Mouse (Mus musculus): ENCODE measurements around the gene Tmem59l.

Gene Tmem59l

DNA sequence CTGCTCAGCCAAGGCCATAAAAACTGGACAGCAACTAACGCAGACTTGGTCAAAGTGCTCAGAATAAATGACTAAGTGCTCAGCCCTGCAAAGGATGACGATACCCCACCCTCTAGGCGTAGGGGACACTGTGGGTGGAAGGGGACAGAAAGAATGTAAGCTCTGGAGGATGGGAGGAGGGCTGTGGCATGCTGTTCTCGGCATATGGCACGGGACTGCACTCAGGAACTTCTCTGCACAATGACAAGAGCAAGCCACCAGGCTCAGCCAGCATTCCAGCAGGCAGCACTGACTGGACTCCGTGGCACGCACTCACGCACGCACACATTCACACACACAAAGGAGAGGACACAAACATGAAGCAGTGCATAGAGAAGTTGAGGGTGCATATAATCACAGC is 26.6 kb downstream of the Tmem59l start:
- no peak for DNase-seq (ENCODE audit: low spot score)

- DNase-seq (ENCODE audit: low spot score): no peak
These were observed 27.0 kb downstream of the Tmem59l start for GRCm38 (mm10) chr8:70460199-70460598.

- DNase-seq (ENCODE audit: low spot score): no peak
These were observed 27.5 kb downstream of the Tmem59l start for GRCm38 (mm10) chr8:70459636-70460035.

- no peak for DNase-seq (ENCODE audit: low spot score)
These were observed 28.7 kb downstream of the Tmem59l start for GRCm38 (mm10) chr8:70458462-70458861.

GRCm38 (mm10) chr8:70457882-70458281 is 29.3 kb downstream of the Tmem59l start:
- no peak for DNase-seq (ENCODE audit: low spot score)

DNA sequence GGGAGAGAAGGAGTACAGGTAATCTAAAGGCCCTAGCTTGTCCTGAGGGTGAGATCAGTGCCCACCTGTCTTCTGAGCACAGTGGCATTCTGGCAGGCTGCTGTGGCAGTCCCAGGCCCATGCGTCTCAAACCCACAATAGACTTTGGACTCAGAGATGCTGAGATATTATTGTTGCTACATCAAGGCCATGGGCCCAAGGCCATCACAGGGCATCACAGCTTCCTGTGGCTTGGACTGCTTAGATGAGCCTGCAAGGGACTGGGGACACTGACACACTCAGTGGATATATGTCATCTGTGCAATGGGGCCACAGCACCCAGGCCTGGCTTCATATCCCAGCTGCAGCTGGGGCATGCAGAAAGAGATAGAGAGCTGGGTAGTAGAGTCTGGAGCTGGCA is 30.2 kb downstream of the Tmem59l start:
- no peak for DNase-seq (ENCODE audit: low spot score)

- no peak for DNase-seq (ENCODE audit: low spot score)
These were observed 33.3 kb downstream of the Tmem59l start for GRCm38 (mm10) chr8:70453852-70454251.

- no peak for DNase-seq (ENCODE audit: low spot score)
These were observed 34.8 kb downstream of the Tmem59l start for GRCm38 (mm10) chr8:70452196-70452966.

DNA sequence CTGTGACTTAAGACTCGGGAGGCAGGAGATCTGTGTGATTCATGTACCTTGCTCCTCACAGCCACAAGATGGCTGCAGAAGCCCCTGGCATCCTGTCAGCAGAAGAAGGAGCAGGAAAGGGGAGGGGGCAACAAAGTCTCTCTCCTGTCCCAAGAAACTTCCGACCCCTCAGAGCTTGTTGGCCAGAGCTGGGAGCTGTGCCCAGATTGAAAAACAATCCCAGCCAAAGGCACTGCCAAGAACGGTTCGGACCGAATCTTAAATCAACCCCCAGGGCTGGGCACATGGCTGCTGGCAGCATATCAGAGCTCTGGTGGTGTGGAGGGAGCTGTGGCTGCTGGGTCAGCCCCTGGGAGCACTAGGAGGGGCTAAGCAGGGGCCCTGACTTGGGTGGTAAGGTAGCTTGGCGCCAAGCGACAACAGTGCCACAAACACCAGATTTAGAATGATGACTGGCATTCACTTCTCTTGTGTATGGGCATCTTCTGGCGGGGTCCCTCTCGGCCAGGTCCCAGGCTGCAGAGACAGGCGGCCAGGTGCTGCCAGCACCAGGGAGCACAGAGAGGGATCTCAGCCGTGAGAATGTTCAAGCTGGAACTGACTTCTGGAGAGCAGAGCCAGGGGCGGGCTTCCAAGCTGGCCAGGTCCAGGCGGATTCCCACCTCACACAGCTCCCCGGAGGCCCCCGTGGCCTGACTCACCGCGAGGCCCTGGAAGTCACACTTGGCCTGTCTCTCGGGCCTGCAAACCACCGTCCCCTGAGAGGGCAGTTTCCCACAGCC is 39.3 kb downstream of the Tmem59l start:
- DNase-seq (ENCODE audit: low spot score): peak; percentile 55

DNA sequence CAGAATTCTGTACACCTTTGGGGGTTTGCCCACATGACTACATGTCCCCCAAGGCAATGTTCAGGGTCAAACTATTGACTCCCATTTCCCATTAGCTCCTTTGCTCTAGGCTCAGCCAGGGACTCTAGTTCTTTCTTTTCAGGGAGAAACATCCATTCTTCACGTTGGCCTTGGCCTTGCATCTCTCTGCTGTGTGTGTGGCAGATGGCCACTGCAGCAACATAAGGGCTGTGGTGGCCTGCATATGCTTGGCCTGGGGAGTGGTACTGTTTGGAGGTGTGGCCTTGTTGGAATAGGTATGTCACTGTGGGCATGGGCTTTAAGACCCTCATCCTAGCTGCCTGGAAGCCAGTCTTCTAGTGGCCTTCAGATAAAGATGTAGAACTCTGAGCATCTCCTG is 41.2 kb downstream of the Tmem59l start:
- DNase-seq (ENCODE audit: low spot score): no peak

DNA sequence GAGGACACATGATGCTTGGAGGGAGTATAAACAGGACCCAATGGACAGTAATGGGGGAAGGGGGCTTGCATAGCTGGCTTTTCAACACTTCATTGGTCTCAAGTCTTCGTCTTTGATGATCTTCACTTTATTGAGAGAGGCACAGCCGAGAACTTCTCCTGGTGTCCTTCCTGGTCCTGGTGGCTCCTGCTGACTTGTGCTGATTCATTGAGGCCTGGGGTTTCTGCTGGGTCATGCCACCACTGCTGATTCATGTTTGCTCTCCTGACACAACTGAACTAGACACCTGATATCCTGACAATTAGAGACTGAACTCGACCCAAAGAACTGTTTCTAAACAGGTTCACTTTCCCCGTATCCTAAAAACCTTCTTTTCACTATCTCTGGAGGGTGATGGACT is 43.8 kb downstream of the Tmem59l start:
- no peak for DNase-seq (ENCODE audit: low spot score)

- DNase-seq (ENCODE audit: low spot score): no peak
These were observed 45.6 kb downstream of the Tmem59l start for GRCm38 (mm10) chr8:70441565-70441964.

- DNase-seq (ENCODE audit: low spot score): no peak
These were observed 46.9 kb downstream of the Tmem59l start for GRCm38 (mm10) chr8:70440246-70440645.

- no peak for DNase-seq (ENCODE audit: low spot score)
These were observed 47.3 kb downstream of the Tmem59l start for GRCm38 (mm10) chr8:70439848-70440179.

DNA sequence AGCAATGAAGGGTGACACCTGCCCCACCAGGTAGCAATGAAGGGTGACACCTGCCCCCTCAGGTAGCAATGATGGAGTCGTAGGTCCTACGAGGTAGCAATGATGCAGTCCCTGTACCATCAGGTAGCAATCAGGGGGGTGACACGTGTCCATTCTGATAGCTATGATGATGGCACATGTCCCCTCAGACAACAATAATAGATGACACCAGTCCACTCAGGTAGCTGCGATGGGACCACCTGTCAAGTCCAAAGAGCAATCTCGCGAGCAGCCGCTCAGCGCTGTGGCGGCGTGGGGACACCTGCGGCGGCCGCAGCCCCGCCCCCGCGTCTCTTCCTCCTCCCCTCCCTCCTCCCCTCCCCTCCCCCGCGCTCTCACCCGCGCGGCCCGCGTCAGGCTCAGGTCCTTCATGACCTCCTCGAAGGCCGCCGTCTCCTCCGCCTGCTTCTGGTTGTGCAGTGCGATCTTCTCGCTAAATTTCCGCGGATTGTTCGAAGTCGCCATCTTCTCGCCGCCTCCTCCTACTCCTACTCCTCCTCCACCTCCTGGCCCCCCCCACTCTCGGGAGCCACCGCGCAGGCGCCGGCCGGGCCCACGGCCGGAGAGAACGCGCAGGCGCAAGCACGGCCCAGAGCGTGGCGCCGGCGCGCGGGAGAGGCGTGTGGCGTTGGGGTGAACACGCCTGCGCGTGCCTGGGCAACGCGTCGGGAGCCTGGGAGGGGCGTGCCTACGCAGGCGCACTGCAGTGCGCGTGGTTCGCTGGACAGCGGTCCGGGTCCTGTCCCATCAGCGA is 47.9 kb downstream of the Tmem59l start, which contains the start of gene Crtc1:
TSS of gene Crtc1 (minus strand) at position 525 of the 793 bp plus-strand sequence.
- DNase-seq (ENCODE audit: low spot score): peak; percentile 98

- DNase-seq (ENCODE audit: low spot score): no peak
These were observed 48.7 kb downstream of the Tmem59l start for GRCm38 (mm10) chr8:70438423-70438822.

- DNase-seq (ENCODE audit: low spot score): no peak
These were observed 52.0 kb downstream of the Tmem59l start for GRCm38 (mm10) chr8:70435156-70435555.

Data from testis, postnatal 10 days (tissue).